8 mouse cellular contexts compared by ENCODE assay signal in genomic region chr8:35159329-35159728, GRCm38 (mm10).
DNase-seq lines count a peak whose midpoint lies in the region; ATAC-seq and TF ChIP-seq lines count a peak whose summit lies in the region.

No protein-coding gene starts in this region.

- H3K27ac ChIP-seq in embryonic facial prominence, embryonic 12.5 days: no peak overlapping the region
- H3K27ac ChIP-seq in heart, embryonic 13.5 days (replicated peaks): no peak overlapping the region
- no peak overlapping the region for H3K27ac ChIP-seq in lung, embryonic 16.5 days (ENCODE audit: low read length)

- H3K4me2 ChIP-seq in embryonic facial prominence, embryonic 12.5 days (replicated peaks): 0 out of 2 replicates have a peak overlapping the region, but pooled peaks have one; percentile 24
- peak overlapping the region; percentile 54 for H3K4me2 ChIP-seq in heart, embryonic 13.5 days
- H3K4me2 ChIP-seq in lung, embryonic 16.5 days (ENCODE audit: low read depth, low read length): peak overlapping the region; percentile 31; the same call in 1 of the 2 replicates

- 19% methylated on average over 12 of the region's 12 CpGs for WGBS in embryonic facial prominence, embryonic 12.5 days
- 17% methylated on average over 12 of the region's 12 CpGs for WGBS in heart, embryonic 13.5 days
- WGBS in lung, embryonic 16.5 days: 14% methylated on average over 12 of the region's 12 CpGs

- no peaks in the 10 kb centered on the region for H3K9me3 ChIP-seq in E14TG2a.4 (ENCODE audit: low read length)
- no peaks in the 10 kb centered on the region for H3K9me3 ChIP-seq in embryonic facial prominence, embryonic 12.5 days
- H3K9me3 ChIP-seq in heart, embryonic 13.5 days: no peaks in the 10 kb centered on the region
- no peaks in the 10 kb centered on the region for H3K9me3 ChIP-seq in lung, embryonic 16.5 days (ENCODE audit: control insufficient read depth, low read length)

- H3K4me1 ChIP-seq in E14TG2a.4 (replicated peaks; ENCODE audit: low read depth, low read length): no peaks in the 10 kb centered on the region
- H3K4me1 ChIP-seq in embryonic facial prominence, embryonic 12.5 days: no peaks in the 10 kb centered on the region
- no peaks in the 10 kb centered on the region for H3K4me1 ChIP-seq in heart, embryonic 13.5 days
- no peaks in the 10 kb centered on the region; the same call in 1 of the 2 replicates for H3K4me1 ChIP-seq in lung, embryonic 16.5 days (replicated peaks; ENCODE audit: control insufficient read depth, insufficient read depth, low read length)

- H3K36me3 ChIP-seq in E14TG2a.4 (ENCODE audit: insufficient read depth, low read length): no peaks in the 10 kb centered on the region
- H3K36me3 ChIP-seq in embryonic facial prominence, embryonic 12.5 days: no peaks in the 10 kb centered on the region
- H3K36me3 ChIP-seq in heart, embryonic 13.5 days: no peaks in the 10 kb centered on the region
- H3K36me3 ChIP-seq in lung, embryonic 16.5 days (ENCODE audit: control insufficient read depth, insufficient read depth, low read length): no peaks in the 10 kb centered on the region

- no peak for ATAC-seq in embryonic facial prominence, embryonic 12.5 days (ENCODE audit: insufficient number of reproducible peaks, insufficient read depth, low FRiP score, low TSS enrichment)
- no peak for ATAC-seq in heart, embryonic 13.5 days (ENCODE audit: extremely low read depth, insufficient number of reproducible peaks, low FRiP score, low TSS enrichment)
- peak; percentile 45; the same call in 1 of the 2 replicates for ATAC-seq in lung, embryonic 16.5 days (ENCODE audit: low read depth)

- H3K9ac ChIP-seq in embryonic facial prominence, embryonic 12.5 days: no peak overlapping the region
- H3K9ac ChIP-seq in heart, embryonic 13.5 days: no peak overlapping the region
- no peak overlapping the region for H3K9ac ChIP-seq in lung, embryonic 16.5 days (ENCODE audit: low read length)

- DNase-seq in adrenal gland, postnatal 36 days: peak; percentile 71 to 83
- DNase-seq in kidney, postnatal 25 days: peak; percentile 51 to 68
- peak; percentile 24 for DNase-seq in ovary, postnatal 10 days (ENCODE audit: low spot score)
- peak; percentile 42 to 74 for DNase-seq in thymus, postnatal 10 days (ENCODE audit: low spot score in 2 of 2)

- peaks cover 4% of the 10 kb centered on the region; the same call in 1 of the 2 replicates for H3K27me3 ChIP-seq in E14TG2a.4 (ENCODE audit: insufficient read depth, low read length)
- H3K27me3 ChIP-seq in embryonic facial prominence, embryonic 12.5 days: no peaks in the 10 kb centered on the region
- no peaks in the 10 kb centered on the region for H3K27me3 ChIP-seq in heart, embryonic 13.5 days (replicated peaks)
- no peaks in the 10 kb centered on the region for H3K27me3 ChIP-seq in lung, embryonic 16.5 days (ENCODE audit: control insufficient read depth, insufficient read depth, low read depth, low read length)

- TF ChIP-seq CTCF in E14TG2a.4 (conservative IDR thresholded peaks at IDR 0.05; ENCODE audit: low read length): peak; percentile 62

- no peak overlapping the region for H3K4me3 ChIP-seq in E14TG2a.4 (replicated peaks; ENCODE audit: low read length)
- no peak overlapping the region for H3K4me3 ChIP-seq in embryonic facial prominence, embryonic 12.5 days
- 0 out of 2 replicates have a peak overlapping the region, but pooled peaks have one; percentile 12 for H3K4me3 ChIP-seq in heart, embryonic 13.5 days
- no peak overlapping the region for H3K4me3 ChIP-seq in lung, embryonic 16.5 days (ENCODE audit: low read length)

Comparison
In these comparisons a context has a peak if more than half of its experiments do, and no peak if none do; other contexts are left out.
1. DNase-seq: peak in every context shown above with its lines; median percentile 77 in adrenal gland, postnatal 36 days; 60 in kidney, postnatal 25 days; 58 in thymus, postnatal 10 days; 24 in ovary, postnatal 10 days.